Mouse (Mus musculus): ENCODE data around the gene Lair1. TPM values are rescaled to one million over a fixed set of nuclear protein-coding genes. Genes with fewer than 3 reads are reported as not detected.

The Lair1 gene
- total RNA-seq, 2 experiments from 2014 or later = 3.8 to 7.5 TPM

GRCm38 (mm10) chr7:3962017-3962416, 101.0 kb downstream of the Lair1 start:
- no peak for DNase-seq

DNA sequence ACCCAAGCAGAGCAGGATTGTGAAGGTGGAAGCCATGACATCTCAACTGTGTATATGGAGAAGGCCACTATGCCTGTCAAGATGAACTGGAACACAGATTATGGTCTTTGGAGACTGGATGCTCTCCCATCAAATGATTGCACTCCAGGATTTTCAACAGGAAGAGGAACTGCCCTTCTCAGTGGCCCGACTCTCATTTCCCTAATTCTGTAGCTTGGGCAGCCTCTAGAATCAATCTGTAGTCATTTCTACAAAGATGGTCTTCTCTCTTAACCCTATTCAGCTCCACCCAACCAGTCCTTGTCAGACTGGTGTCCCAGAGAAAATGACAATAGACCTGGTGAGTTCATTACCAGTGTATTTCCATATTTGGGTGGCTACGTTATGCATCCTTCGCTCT, 105.6 kb downstream of the Lair1 start:
- no peak for DNase-seq

Other genes with a start within 250 kb of the Lair1 start
- not detected for gene Gm15448, start 237.5 kb downstream of the Lair1 start, total RNA-seq (2021)
- gene Pira2, start 218.2 kb downstream of the Lair1 start, total RNA-seq (2021) = not detected
- not detected for gene Gm14548, start 165.1 kb downstream of the Lair1 start, total RNA-seq (2021)
- not detected for gene Lilra6, start 147.7 kb downstream of the Lair1 start, total RNA-seq (2021)
- gene Ttyh1, start 56.2 kb upstream of the Lair1 start, total RNA-seq (2021) = 100 to 1,000 TPM; 554 to 570 TPM
- 100 to 1,000 TPM; 154 to 191 TPM for gene Leng8, start 73.8 kb upstream of the Lair1 start, total RNA-seq (2021)
- gene Leng9, start 87.2 kb upstream of the Lair1 start, total RNA-seq (2021) = 1 to 10 TPM; 5.5 to 5.9 TPM
- 1 to 10 TPM in 1 of 2 experiments, under 1 TPM in 1; 0.95 to 1.1 TPM for gene Cdc42ep5, start 101.7 kb upstream of the Lair1 start, total RNA-seq (2021)
- not detected for gene Lilra5, start 174.6 kb upstream of the Lair1 start, total RNA-seq (2021)

Measured in layer of hippocampus, postnatal 36 days (tissue).